Mouse (Mus musculus) thymus, postnatal 14 days (tissue): ENCODE data around the gene Gng3.
"Not testable (repeated sequence)": the region's sequence is repeated elsewhere in the genome, so short reads cannot be mapped to it uniquely, and the experiment has no call there.

Experiments used
- DNase-seq: peaks from one replicate; pipeline ENCODE4 v3.0.0; 2021

Gng3 gene

GRCm38 (mm10) chr19:8839103-8839907, at the start of gene Gng3:
Gene Gng3, minus strand, starts transcription at chr19:8839194.
- no peak for DNase-seq

GRCm38 (mm10) chr19:8887585-8888463, 48.8 kb upstream of the Gng3 start:
- no peak for DNase-seq

GRCm38 (mm10) chr19:8886916-8887584, 48.1 kb upstream of the Gng3 start:
- DNase-seq = no peak

- no peak for DNase-seq
Observed at GRCm38 (mm10) chr19:8883616-8884015, 44.6 kb upstream of the Gng3 start, which contains the start of the genes Lbhd1 and Gm49403. Gene Lbhd1, plus strand, starts transcription at chr19:8883732. Gene Gm49403, plus strand, starts transcription at chr19:8883930.

GRCm38 (mm10) chr19:8881034-8881392, 42.0 kb upstream of the Gng3 start:
- DNase-seq = no peak

- peak; percentile 94 for DNase-seq
Observed at GRCm38 (mm10) chr19:8880311-8881033, 41.5 kb upstream of the Gng3 start, which contains the start of gene Uqcc3. Gene Uqcc3, minus strand, starts transcription at chr19:8880923.

GRCm38 (mm10) chr19:8875031-8875430, 36.0 kb upstream of the Gng3 start:
- no peak for DNase-seq

- no peak for DNase-seq
Observed at GRCm38 (mm10) chr19:8872266-8872840, 33.4 kb upstream of the Gng3 start.

- peak; percentile 97 for DNase-seq
Observed at GRCm38 (mm10) chr19:8871267-8872186, 32.5 kb upstream of the Gng3 start, which contains the start of gene Ubxn1. Gene Ubxn1, plus strand, starts transcription at chr19:8871496.

GRCm38 (mm10) chr19:8870838-8871237, 31.8 kb upstream of the Gng3 start:
- no peak for DNase-seq

GRCm38 (mm10) chr19:8870381-8870780, 31.4 kb upstream of the Gng3 start:
- not testable (repeated sequence) for DNase-seq

GRCm38 (mm10) chr19:8864265-8864664, 25.3 kb upstream of the Gng3 start:
- no peak for DNase-seq

GRCm38 (mm10) chr19:8859018-8859417, 20.0 kb upstream of the Gng3 start:
- peak; percentile 70 for DNase-seq

GRCm38 (mm10) chr19:8857689-8858088, 18.7 kb upstream of the Gng3 start:
- peak; percentile 62 for DNase-seq

GRCm38 (mm10) chr19:8853117-8853516, 14.1 kb upstream of the Gng3 start:
- DNase-seq = no peak

GRCm38 (mm10) chr19:8852236-8852928, 13.4 kb upstream of the Gng3 start:
- no peak for DNase-seq

- DNase-seq = no peak
Observed at GRCm38 (mm10) chr19:8851639-8852038, 12.6 kb upstream of the Gng3 start.

GRCm38 (mm10) chr19:8850402-8850901, 11.5 kb upstream of the Gng3 start, which contains the start of gene Lrrn4cl:
Gene Lrrn4cl, plus strand, starts transcription at chr19:8850768.
- no peak for DNase-seq

GRCm38 (mm10) chr19:8848356-8848755, 9.4 kb upstream of the Gng3 start:
- DNase-seq = no peak
